Mouse (Mus musculus) MEL (cell line): ENCODE measurements around the gene Ccl17.
A peak's percentile ranks its signal among the peaks of the same experiment; 100 is the strongest.

Experiments used
- CHD2 ChIP-seq: IDR thresholded peaks from 2 replicates; pipeline ENCODE4 v1.6.1; 2011; ENCODE audit warnings: low read length, improper control_type of control experiment
- CTCF ChIP-seq, 3 experiments: IDR thresholded peaks in 2 of 3; conservative IDR thresholded peaks in 1 of 3; 2 replicates each; pipeline ENCODE4 v1.5.1; 2011 to 2012; ENCODE audit warnings: low read length in 3 of 3, low read depth in 2 of 3, mild to moderate bottlenecking in 2 of 3, improper control_type of control experiment in 1 of 3, inconsistent platforms in 1 of 3, mixed read lengths in 1 of 3, moderate library complexity in 1 of 3; ENCODE audit not compliant: control insufficient read depth in 1 of 3, insufficient read depth in 1 of 3, poor library complexity in 1 of 3, severe bottlenecking in 1 of 3
- EP300 ChIP-seq, 2 experiments: IDR thresholded peaks; 2 replicates each; pipeline ENCODE4 v1.6.1; 2011; ENCODE audit warnings: improper control_type of control experiment in 2 of 2, low read length in 2 of 2, low read depth in 1 of 2, mild to moderate bottlenecking in 1 of 2
- GATA1 ChIP-seq: IDR thresholded peaks from 2 replicates; pipeline ENCODE4 v1.6.1; 2011; ENCODE audit warnings: low read depth, low read length, improper control_type of control experiment
- MAX ChIP-seq: IDR thresholded peaks from 2 replicates; pipeline ENCODE4 v1.6.1; 2011; ENCODE audit warnings: low read length, improper control_type of control experiment
- POLR2A ChIP-seq, 2 experiments: IDR thresholded peaks; 2 replicates each; pipeline ENCODE4 v1.6.1; 2011 to 2012; ENCODE audit warnings: low read length in 2 of 2, mild to moderate bottlenecking in 2 of 2, control low read depth in 1 of 2, improper control_type of control experiment in 1 of 2, low read depth in 1 of 2, moderate library complexity in 1 of 2; ENCODE audit not compliant: control insufficient read depth in 1 of 2, insufficient read depth in 1 of 2, poor library complexity in 1 of 2
- POLR2AphosphoS2 ChIP-seq: IDR thresholded peaks from 2 replicates; pipeline ENCODE4 v1.6.1; 2011; ENCODE audit warnings: low read length, improper control_type of control experiment
- RAD21 ChIP-seq: IDR thresholded peaks from 2 replicates; pipeline ENCODE4 v1.6.1; 2011; ENCODE audit warnings: mild to moderate bottlenecking, low read depth, low read length, improper control_type of control experiment
- USF1 ChIP-seq: IDR thresholded peaks from 2 replicates; pipeline ENCODE4 v1.6.1; 2014; ENCODE audit warnings: low read depth, mild to moderate bottlenecking, inconsistent platforms, low read length, improper control_type of control experiment, moderate library complexity

DNA sequence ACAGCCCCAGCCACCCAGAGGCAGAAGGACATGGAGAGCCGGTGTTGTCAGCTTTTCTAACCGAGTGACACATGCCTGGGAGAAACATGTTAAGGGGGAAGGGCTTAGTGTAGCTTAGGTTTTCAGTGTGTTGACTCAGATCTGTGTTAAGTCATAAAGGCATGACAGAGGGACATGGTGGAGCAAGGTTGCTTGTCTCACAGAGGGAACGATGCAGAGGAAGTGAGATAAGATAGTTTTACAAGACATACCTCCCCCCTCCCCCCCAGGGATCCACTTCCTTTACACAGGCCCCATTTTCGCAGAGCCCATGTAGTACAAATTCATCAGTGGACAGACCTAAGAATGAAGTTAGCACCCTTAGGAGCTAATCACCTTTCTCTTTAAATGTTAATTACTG, 7.9 kb upstream of the Ccl17 start:
- no peak for TF ChIP-seq POLR2A (IDR thresholded peaks at IDR 0.05; ENCODE audit: control insufficient read depth in 1 of 2, insufficient read depth in 1 of 2, low read depth in 1 of 2, low read length in 2 of 2, poor library complexity in 1 of 2)
- TF ChIP-seq POLR2AphosphoS2 = no peak
- no peak for TF ChIP-seq CTCF (IDR thresholded peaks at IDR 0.05 in 2 of 3, conservative IDR thresholded peaks at IDR 0.05 in 1 of 3; ENCODE audit: control insufficient read depth in 1 of 3, insufficient read depth in 1 of 3, low read depth in 2 of 3, low read length in 3 of 3, poor library complexity in 1 of 3, severe bottlenecking in 1 of 3)
- no peak for TF ChIP-seq USF1
- no peak for TF ChIP-seq CHD2
- TF ChIP-seq MAX = no peak
- peak; percentile 35 to 44 for TF ChIP-seq EP300 (IDR thresholded peaks at IDR 0.05; ENCODE audit: low read depth in 1 of 2, low read length in 2 of 2)
- peak; percentile 44; the same call in 1 of the 2 replicates for TF ChIP-seq GATA1
- TF ChIP-seq RAD21 = no peak
